Mouse (Mus musculus) midbrain, embryonic 11.5 days (tissue): ENCODE results near the gene Nrde2. TPM values are rescaled to one million over a fixed set of nuclear protein-coding genes. Genes with fewer than 3 reads are reported as not detected.

Source experiments
- ATAC-seq: fragments of 200-750 bp; cut with Nextera tagmentation; 2 replicates; pipeline ENCODE4 v1.8.0; 2017; ENCODE audit warnings: moderate TSS enrichment, moderate library complexity; ENCODE audit not compliant: low FRiP score
- DNase-seq: peaks from one replicate; pipeline ENCODE4 v3.0.0; 2015; ENCODE audit warnings: low spot score; ENCODE audit errors: missing footprints
- H3K27ac ChIP-seq: fragments of 300-500 bp; sonication (generic); 2 replicates; pipeline ENCODE4 v1.5.1; 2014; ENCODE audit warnings: low read depth, low read length
- H3K27me3 ChIP-seq: fragments of 300-500 bp; sonication (generic); 2 replicates; pipeline ENCODE4 v1.6.1; 2014; ENCODE audit warnings: mild to moderate bottlenecking, low read length, moderate library complexity, mixed read lengths; ENCODE audit not compliant: control insufficient read depth, insufficient read depth
- H3K36me3 ChIP-seq: fragments of 300-500 bp; sonication (generic); 2 replicates; pipeline ENCODE4 v1.6.1; 2014; ENCODE audit warnings: mild to moderate bottlenecking, low read length, moderate library complexity, mixed read lengths; ENCODE audit not compliant: control insufficient read depth, insufficient read depth
- H3K4me1 ChIP-seq: fragments of 300-500 bp; sonication (generic); 2 replicates; pipeline ENCODE4 v1.6.1; 2014; ENCODE audit warnings: low read length; ENCODE audit not compliant: control insufficient read depth, insufficient read depth
- H3K4me2 ChIP-seq: fragments of 300-500 bp; sonication (generic); 2 replicates; pipeline ENCODE4 v1.6.1; 2014; ENCODE audit warnings: mild to moderate bottlenecking, moderate library complexity
- H3K4me3 ChIP-seq: fragments of 300-500 bp; sonication (generic); 2 replicates; pipeline ENCODE4 v1.5.1; 2014; ENCODE audit warnings: low read depth, low read length
- H3K9ac ChIP-seq: fragments of 300-500 bp; sonication (generic); 2 replicates; pipeline ENCODE4 v1.6.1; 2014; ENCODE audit warnings: low read length
- H3K9me3 ChIP-seq: fragments of 300-500 bp; sonication (generic); 2 replicates; pipeline ENCODE4 v1.6.1; 2016; ENCODE audit warnings: low read length; ENCODE audit not compliant: control insufficient read depth
- WGBS: fragments of 180-500 bp; shearing (Covaris S2); extraction: QIAGEN DNeasy Blood & Tissue Kit; methylation state at CpG from one replicate; pipeline ENCODE4 v1.1.7; 2014; 5-methylcytosine and 5-hydroxymethylcytosine counted together
- polyA plus RNA-seq: library from polyadenylated mRNA; unstranded; fragments of >200 nt; fragmentation: Nextera tagmentation; extraction: Ambion mirVana; gene quantifications from 2 replicates; pipeline ENCODE4 v1.2.1, GENCODE M21; 2014

Nrde2 gene
- polyA plus RNA-seq, 1 experiment from 2014 or later: 13.5 TPM

- Histone ChIP-seq H3K9me3 (no peaks in the 10 kb centered on the region), H3K4me3 (no peak overlapping the region), H3K27me3 (no peaks in the 10 kb centered on the region), H3K36me3 (peaks cover 21% of the 10 kb centered on the region), H3K9ac (no peak overlapping the region), H3K27ac (no peak overlapping the region), H3K4me2 (no peak overlapping the region), H3K4me1 (no peaks in the 10 kb centered on the region)
- no peak for ATAC-seq
- no peak for DNase-seq
- 88% methylated on average over 3 of the region's 3 CpGs for WGBS
Observed at GRCm38 (mm10) chr12:100135117-100135516, 24.3 kb downstream of the Nrde2 start.

- Histone ChIP-seq H3K9ac (no peak overlapping the region), H3K9me3 (no peaks in the 10 kb centered on the region), H3K4me1 (no peaks in the 10 kb centered on the region), H3K36me3 (peaks cover 16% of the 10 kb centered on the region), H3K4me3 (no peak overlapping the region), H3K4me2 (no peak overlapping the region), H3K27me3 (no peaks in the 10 kb centered on the region), H3K27ac (no peak overlapping the region)
- ATAC-seq (no peak), DNase-seq (no peak)
- WGBS: 80% methylated on average over 11 of the region's 11 CpGs
Observed at GRCm38 (mm10) chr12:100134395-100134936, 25.0 kb downstream of the Nrde2 start.

GRCm38 (mm10) chr12:100131655-100132054 is 27.8 kb downstream of the Nrde2 start:
- Histone ChIP-seq H3K36me3 (peaks cover 9% of the 10 kb centered on the region), H3K27ac (no peak overlapping the region), H3K4me1 (no peaks in the 10 kb centered on the region), H3K4me3 (no peak overlapping the region), H3K9me3 (no peaks in the 10 kb centered on the region), H3K27me3 (no peaks in the 10 kb centered on the region), H3K4me2 (no peak overlapping the region), H3K9ac (no peak overlapping the region)
- WGBS: 44% methylated on average over 8 of the region's 8 CpGs
- ATAC-seq (peak; percentile 41; the same call in 1 of the 2 replicates), DNase-seq (peak; percentile 95)

GRCm38 (mm10) chr12:100131167-100131566 is 28.3 kb downstream of the Nrde2 start:
- DNase-seq: no peak
- no peak overlapping the region for H3K9ac ChIP-seq
- no peak for ATAC-seq
- H3K4me2 ChIP-seq: no peak overlapping the region
- no peaks in the 10 kb centered on the region for H3K4me1 ChIP-seq
- H3K4me3 ChIP-seq: no peak overlapping the region
- no peak overlapping the region for H3K27ac ChIP-seq
- WGBS: 90% methylated on average over 9 of the region's 9 CpGs
- peaks cover 9% of the 10 kb centered on the region for H3K36me3 ChIP-seq
- no peaks in the 10 kb centered on the region for H3K9me3 ChIP-seq
- no peaks in the 10 kb centered on the region for H3K27me3 ChIP-seq

- ATAC-seq: no peak
- peaks cover 10% of the 10 kb centered on the region for H3K36me3 ChIP-seq
- 89% methylated on average over 8 of the region's 8 CpGs for WGBS
Observed at GRCm38 (mm10) chr12:100128961-100129360, 30.5 kb downstream of the Nrde2 start.

GRCm38 (mm10) chr12:100128522-100128921 is 30.9 kb downstream of the Nrde2 start:
- DNase-seq (no peak), ATAC-seq (no peak)
- H3K27ac ChIP-seq: no peak overlapping the region
- H3K4me2 ChIP-seq: no peak overlapping the region
- H3K4me3 ChIP-seq: no peak overlapping the region
- H3K4me1 ChIP-seq: no peaks in the 10 kb centered on the region
- no peaks in the 10 kb centered on the region for H3K9me3 ChIP-seq
- peaks cover 13% of the 10 kb centered on the region for H3K36me3 ChIP-seq
- 80% methylated on average over 6 of the region's 6 CpGs for WGBS
- H3K9ac ChIP-seq: no peak overlapping the region
- no peaks in the 10 kb centered on the region for H3K27me3 ChIP-seq

More at GRCm38 (mm10) chr12:100128961-100129360, 30.5 kb downstream of the Nrde2 start:
- H3K27ac ChIP-seq: no peak overlapping the region
- H3K27me3 ChIP-seq: no peaks in the 10 kb centered on the region
- no peak overlapping the region for H3K4me2 ChIP-seq
- no peak overlapping the region for H3K9ac ChIP-seq
- no peaks in the 10 kb centered on the region for H3K4me1 ChIP-seq
- DNase-seq: peak; percentile 41
- H3K4me3 ChIP-seq: no peak overlapping the region
- no peaks in the 10 kb centered on the region for H3K9me3 ChIP-seq

- no peak overlapping the region for H3K27ac ChIP-seq
- no peak for ATAC-seq
Observed at GRCm38 (mm10) chr12:100127866-100128480, 31.5 kb downstream of the Nrde2 start.

GRCm38 (mm10) chr12:100126968-100127865 is 32.2 kb downstream of the Nrde2 start:
- Histone ChIP-seq H3K4me1 (no peaks in the 10 kb centered on the region), H3K9me3 (no peaks in the 10 kb centered on the region), H3K36me3 (peaks cover 19% of the 10 kb centered on the region; the same call in 1 of the 2 replicates), H3K27ac (no peak overlapping the region), H3K9ac (no peak overlapping the region), H3K27me3 (no peaks in the 10 kb centered on the region), H3K4me2 (no peak overlapping the region), H3K4me3 (no peak overlapping the region)
- ATAC-seq: no peak
- DNase-seq: peak; percentile 76
- 90% methylated on average over 17 of the region's 17 CpGs for WGBS

More at GRCm38 (mm10) chr12:100127866-100128480, 31.5 kb downstream of the Nrde2 start:
- Histone ChIP-seq H3K36me3 (peaks cover 18% of the 10 kb centered on the region), H3K9ac (no peak overlapping the region), H3K27me3 (no peaks in the 10 kb centered on the region), H3K4me3 (no peak overlapping the region), H3K9me3 (no peaks in the 10 kb centered on the region), H3K4me2 (no peak overlapping the region), H3K4me1 (no peaks in the 10 kb centered on the region)
- WGBS: 80% methylated on average over 8 of the region's 8 CpGs
- DNase-seq: peak; percentile 51
